Mouse (Mus musculus) forebrain, embryonic 14.5 days (tissue): ENCODE results near the gene Adat1. TPM values are rescaled to one million over a fixed set of nuclear protein-coding genes. Genes with fewer than 3 reads are reported as not detected.

Source experiments
- ATAC-seq: fragments of 200-750 bp; cut with Nextera tagmentation; 2 replicates; pipeline ENCODE4 v1.8.0; 2017; ENCODE audit warnings: mild to moderate bottlenecking, moderate library complexity
- DNase-seq: peaks from one replicate; pipeline ENCODE4 v3.0.0-alpha.2; 2015; ENCODE audit warnings: low spot score
- H3K27ac ChIP-seq: fragments of 300-500 bp; sonication (generic); 2 replicates; pipeline ENCODE4 v1.5.1; 2014; ENCODE audit warnings: low read depth, mild to moderate bottlenecking, control low read depth, low read length, moderate library complexity
- H3K27me3 ChIP-seq: fragments of 300-500 bp; sonication (generic); replicated peaks from 2 replicates; pipeline ENCODE4 v1.6.1; 2014; ENCODE audit warnings: low read length, control low read depth, mixed read lengths; ENCODE audit not compliant: control insufficient read depth, insufficient read depth
- H3K36me3 ChIP-seq: fragments of 300-500 bp; sonication (generic); 2 replicates; pipeline ENCODE4 v1.6.1; 2014; ENCODE audit warnings: low read length, control low read depth; ENCODE audit not compliant: control insufficient read depth, insufficient read depth
- H3K4me1 ChIP-seq: fragments of 300-500 bp; sonication (generic); 2 replicates; pipeline ENCODE4 v1.6.1; 2014; ENCODE audit warnings: antibody characterized with exemption, low read length, control low read depth; ENCODE audit not compliant: control insufficient read depth, insufficient read depth
- H3K4me2 ChIP-seq: fragments of 300-500 bp; sonication (generic); 2 replicates; pipeline ENCODE4 v1.6.1; 2014; ENCODE audit warnings: mild to moderate bottlenecking, control low read depth, low read length
- H3K4me3 ChIP-seq: fragments of 300-500 bp; sonication (generic); 2 replicates; pipeline ENCODE4 v1.5.1; 2014; ENCODE audit warnings: low read depth, low read length, control low read depth
- H3K9ac ChIP-seq: fragments of 300-500 bp; sonication (generic); 2 replicates; pipeline ENCODE4 v1.6.1; 2014; ENCODE audit warnings: mild to moderate bottlenecking, low read length, control low read depth, moderate library complexity
- H3K9me3 ChIP-seq: fragments of 300-500 bp; sonication (generic); replicated peaks from 2 replicates; pipeline ENCODE4 v1.6.1; 2016; ENCODE audit warnings: low read length, control low read depth, mixed read lengths; ENCODE audit not compliant: control insufficient read depth
- WGBS: fragments of 180-500 bp; shearing (Covaris S2); extraction: QIAGEN DNeasy Blood & Tissue Kit; methylation state at CpG from one replicate; pipeline ENCODE4 v1.1.7; 2014; 5-methylcytosine and 5-hydroxymethylcytosine counted together
- polyA plus RNA-seq: library from polyadenylated mRNA; unstranded; fragments of >200 nt; fragmentation: Nextera tagmentation; extraction: Ambion mirVana; gene quantifications from 2 replicates; pipeline ENCODE4 v1.2.1, GENCODE M21; 2014

The Adat1 gene
- polyA plus RNA-seq, 1 experiment from 2014 or later: 5.6 TPM

DNA sequence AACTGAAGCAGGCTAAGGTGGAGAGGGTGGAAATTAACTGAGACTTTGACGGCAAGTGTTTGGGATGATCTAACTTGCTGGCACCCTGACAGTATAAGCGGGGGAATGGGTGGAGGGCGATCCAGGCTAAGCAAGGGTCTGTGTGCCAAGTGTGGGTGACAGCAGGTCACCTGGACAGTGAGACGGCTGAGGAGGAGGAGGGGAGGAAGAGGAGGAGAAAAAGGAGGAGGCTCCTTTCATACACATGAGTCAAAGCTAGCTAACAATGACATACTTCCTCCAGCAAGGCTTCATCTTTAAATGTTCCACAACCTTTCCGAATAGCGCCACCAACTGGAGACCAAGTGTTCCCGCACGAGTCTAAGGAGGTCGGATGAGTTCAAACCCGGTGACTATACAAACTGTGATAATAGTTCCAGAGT, 68.7 kb downstream of the Adat1 start:
- H3K9ac ChIP-seq: no peak overlapping the region; the same call in 1 of the 2 replicates
- WGBS: 27% methylated on average over 10 of the region's 10 CpGs
- no peak overlapping the region for H3K4me2 ChIP-seq
- H3K27ac ChIP-seq: no peak overlapping the region
- ATAC-seq (no peak), DNase-seq (peak; percentile 66)
- no peaks in the 10 kb centered on the region for H3K9me3 ChIP-seq
- H3K4me1 ChIP-seq: no peaks in the 10 kb centered on the region
- H3K27me3 ChIP-seq: no peaks in the 10 kb centered on the region
- no peak overlapping the region for H3K4me3 ChIP-seq
- H3K36me3 ChIP-seq: peaks cover 2% of the 10 kb centered on the region; the same call in 1 of the 2 replicates

DNA sequence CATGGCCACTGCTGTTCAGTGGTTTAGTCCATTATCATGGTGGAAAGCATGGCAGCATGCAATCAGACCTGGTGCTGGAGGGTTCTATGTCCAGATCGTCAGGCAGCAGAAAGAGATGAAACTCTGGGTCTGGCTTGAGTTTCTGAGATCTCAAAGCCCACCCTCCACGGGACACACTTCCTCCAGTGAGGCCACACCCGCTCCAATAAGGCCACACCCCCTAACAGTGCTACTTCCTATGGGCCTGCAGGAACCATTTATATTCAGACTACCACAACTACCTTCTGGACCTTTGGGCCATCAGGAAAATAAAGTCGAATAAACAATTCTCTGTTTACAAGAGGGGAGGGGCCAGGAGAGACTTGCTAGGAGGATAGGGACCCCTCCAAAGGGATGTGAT, 71.1 kb downstream of the Adat1 start:
- no peak overlapping the region for H3K9ac ChIP-seq
- ATAC-seq: no peak
- no peaks in the 10 kb centered on the region for H3K27me3 ChIP-seq
- no peak overlapping the region for H3K4me3 ChIP-seq
- no peaks in the 10 kb centered on the region for H3K9me3 ChIP-seq
- no peak overlapping the region for H3K27ac ChIP-seq
- whole genome bisulfite sequencing: 89% methylated on average over 4 of the region's 4 CpGs
- H3K36me3 ChIP-seq: peaks cover 11% of the 10 kb centered on the region; the same call in 1 of the 2 replicates
- H3K4me2 ChIP-seq: no peak overlapping the region
- DNase-seq: no peak
- no peaks in the 10 kb centered on the region for H3K4me1 ChIP-seq

- Histone ChIP-seq H3K4me3 (no peak overlapping the region), H3K36me3 (peaks cover 11% of the 10 kb centered on the region; the same call in 1 of the 2 replicates), H3K9me3 (no peaks in the 10 kb centered on the region), H3K4me1 (no peaks in the 10 kb centered on the region), H3K27me3 (no peaks in the 10 kb centered on the region), H3K9ac (no peak overlapping the region), H3K4me2 (no peak overlapping the region), H3K27ac (no peak overlapping the region)
- 85% methylated on average over 2 of the region's 2 CpGs for WGBS
- ATAC-seq (no peak), DNase-seq (no peak)
Observed at GRCm38 (mm10) chr8:111919663-111920062, 72.4 kb downstream of the Adat1 start.

Other genes starting within 250 kb of the Adat1 start
- 41.2 and 44.2 TPM in 2 replicates for gene Bcar1, start 248.5 kb downstream of the Adat1 start, polyA plus RNA-seq
- gene Cfdp1, start 138.0 kb downstream of the Adat1 start, polyA plus RNA-seq: 173 and 178 TPM in 2 replicates
- 2.0 and 2.7 TPM in 2 replicates for gene Tmem170, start 115.6 kb downstream of the Adat1 start, polyA plus RNA-seq
- 2.6 TPM in 2 replicates for gene Chst5, start 81.9 kb downstream of the Adat1 start, polyA plus RNA-seq
- 11.8 and 14.3 TPM in 2 replicates for gene Tmem231, start 58.4 kb downstream of the Adat1 start, polyA plus RNA-seq
- gene Gabarapl2, start 51.6 kb downstream of the Adat1 start, polyA plus RNA-seq: 518 and 525 TPM in 2 replicates
- 189 and 194 TPM in 2 replicates for gene Kars, start 19.0 kb upstream of the Adat1 start, polyA plus RNA-seq
- 22.6 and 33.3 TPM in 2 replicates for gene Terf2ip, start 19.1 kb upstream of the Adat1 start, polyA plus RNA-seq
- gene Gm6793, start 22.7 kb upstream of the Adat1 start, polyA plus RNA-seq: 0.23 and 0.64 TPM in 2 replicates